Mouse (Mus musculus) embryonic facial prominence, embryonic 14.5 days (tissue): ENCODE data around the gene AA986860. TPM values are rescaled to one million over a fixed set of nuclear protein-coding genes. Genes with fewer than 3 reads are reported as not detected.

Experiments used
- ATAC-seq: fragments of 200-750 bp; cut with Nextera tagmentation; 2 replicates; pipeline ENCODE4 v1.8.0; 2017; ENCODE audit warnings: low read depth, moderate number of reproducible peaks, moderate TSS enrichment
- DNase-seq: peaks from one replicate; pipeline ENCODE4 v3.0.0-alpha.2; 2015; ENCODE audit warnings: low spot score
- H3K27ac ChIP-seq: fragments of 300-500 bp; sonication (generic); replicated peaks from 2 replicates; pipeline ENCODE4 v1.5.1; 2014; ENCODE audit warnings: low read depth, mild to moderate bottlenecking, low read length, moderate library complexity
- H3K27me3 ChIP-seq: fragments of 300-500 bp; sonication (generic); replicated peaks from 2 replicates; pipeline ENCODE4 v1.6.1; 2014; ENCODE audit warnings: low read length; ENCODE audit not compliant: control insufficient read depth, insufficient read depth
- H3K36me3 ChIP-seq: fragments of 300-500 bp; sonication (generic); 2 replicates; pipeline ENCODE4 v1.6.1; 2014; ENCODE audit warnings: low read length, mixed read lengths; ENCODE audit not compliant: control insufficient read depth, insufficient read depth
- H3K4me1 ChIP-seq: fragments of 300-500 bp; sonication (generic); 2 replicates; pipeline ENCODE4 v1.6.1; 2014; ENCODE audit warnings: antibody characterized with exemption, low read length; ENCODE audit not compliant: control insufficient read depth, insufficient read depth
- H3K4me2 ChIP-seq: fragments of 300-500 bp; sonication (generic); 2 replicates; pipeline ENCODE4 v1.6.1; 2014; ENCODE audit warnings: low read depth, mild to moderate bottlenecking, low read length, moderate library complexity, mixed read lengths
- H3K4me3 ChIP-seq: fragments of 300-500 bp; sonication (generic); 2 replicates; pipeline ENCODE4 v1.5.1; 2014; ENCODE audit warnings: low read depth, mild to moderate bottlenecking, low read length
- H3K9ac ChIP-seq: fragments of 300-500 bp; sonication (generic); 2 replicates; pipeline ENCODE4 v1.6.1; 2014; ENCODE audit warnings: low read depth, mild to moderate bottlenecking, low read length, moderate library complexity, mixed read lengths
- H3K9me3 ChIP-seq: fragments of 300-500 bp; sonication (generic); 2 replicates; pipeline ENCODE4 v1.6.1; 2016; ENCODE audit warnings: low read length; ENCODE audit not compliant: control insufficient read depth
- WGBS: fragments of 180-500 bp; shearing (Covaris S2); extraction: QIAGEN DNeasy Blood & Tissue Kit; methylation state at CpG from one replicate; pipeline ENCODE4 v1.1.7; 2014; 5-methylcytosine and 5-hydroxymethylcytosine counted together
- polyA plus RNA-seq: library from polyadenylated mRNA; unstranded; fragments of >200 nt; fragmentation: Nextera tagmentation; extraction: Ambion mirVana; gene quantifications from 2 replicates; pipeline ENCODE4 v1.2.1, GENCODE M21; 2014

Gene AA986860
- polyA plus RNA-seq, 1 experiment from 2014 or later, result 4.5 TPM

- 73% methylated on average over 7 of the region's 7 CpGs for WGBS
- Histone ChIP-seq H3K4me3 (no peak overlapping the region), H3K4me1 (no peaks in the 10 kb centered on the region), H3K9ac (no peak overlapping the region), H3K9me3 (no peaks in the 10 kb centered on the region), H3K4me2 (no peak overlapping the region), H3K27ac (no peak overlapping the region), H3K27me3 (no peaks in the 10 kb centered on the region), H3K36me3 (no peaks in the 10 kb centered on the region)
- 0 out of 2 replicates have a peak, but pooled peaks have one; percentile 37 for ATAC-seq
- DNase-seq, result peak; percentile 42
Measured at GRCm38 (mm10) chr1:130775691-130776331, 44.0 kb downstream of the AA986860 start.

- DNase-seq (no peak), ATAC-seq (no peak)
- WGBS, result 73% methylated on average over 1 of the region's 1 CpGs
- H3K36me3 ChIP-seq, result no peaks in the 10 kb centered on the region
- no peaks in the 10 kb centered on the region for H3K27me3 ChIP-seq
- H3K9me3 ChIP-seq, result no peaks in the 10 kb centered on the region
- no peaks in the 10 kb centered on the region for H3K4me1 ChIP-seq
- no peak overlapping the region for H3K4me3 ChIP-seq
- no peak overlapping the region for H3K4me2 ChIP-seq
- H3K9ac ChIP-seq, result no peak overlapping the region
- H3K27ac ChIP-seq, result no peak overlapping the region
Measured at GRCm38 (mm10) chr1:130776645-130777044, 44.9 kb downstream of the AA986860 start.

GRCm38 (mm10) chr1:130779867-130780266, 48.1 kb downstream of the AA986860 start:
- Histone ChIP-seq H3K9ac (no peak overlapping the region), H3K27ac (no peak overlapping the region), H3K4me3 (no peak overlapping the region), H3K9me3 (no peaks in the 10 kb centered on the region), H3K4me2 (no peak overlapping the region), H3K4me1 (no peaks in the 10 kb centered on the region), H3K36me3 (no peaks in the 10 kb centered on the region), H3K27me3 (no peaks in the 10 kb centered on the region)
- WGBS, result 89% methylated on average over 3 of the region's 3 CpGs
- DNase-seq, result no peak
- ATAC-seq, result no peak

GRCm38 (mm10) chr1:130784054-130784453, 52.3 kb downstream of the AA986860 start:
- no peaks in the 10 kb centered on the region for H3K4me1 ChIP-seq
- no peaks in the 10 kb centered on the region for H3K9me3 ChIP-seq
- no peak overlapping the region for H3K4me3 ChIP-seq
- 24% methylated on average over 4 of the region's 4 CpGs for whole genome bisulfite sequencing
- no peak overlapping the region for H3K9ac ChIP-seq
- peak; percentile 54 for DNase-seq
- no peak overlapping the region for H3K27ac ChIP-seq
- no peak for ATAC-seq
- H3K4me2 ChIP-seq, result no peak overlapping the region
- H3K36me3 ChIP-seq, result no peaks in the 10 kb centered on the region
- H3K27me3 ChIP-seq, result no peaks in the 10 kb centered on the region

GRCm38 (mm10) chr1:130787001-130787400, 55.2 kb downstream of the AA986860 start:
- Histone ChIP-seq H3K4me2 (no peak overlapping the region), H3K4me1 (no peaks in the 10 kb centered on the region), H3K9me3 (no peaks in the 10 kb centered on the region), H3K27me3 (no peaks in the 10 kb centered on the region), H3K4me3 (no peak overlapping the region), H3K36me3 (no peaks in the 10 kb centered on the region), H3K9ac (no peak overlapping the region), H3K27ac (no peak overlapping the region)
- 48% methylated on average over 2 of the region's 4 CpGs for WGBS
- no peak for DNase-seq
- no peak for ATAC-seq

- no peaks in the 10 kb centered on the region for H3K36me3 ChIP-seq
- 65% methylated on average over 3 of the region's 3 CpGs for WGBS
- no peak overlapping the region for H3K4me2 ChIP-seq
- no peaks in the 10 kb centered on the region for H3K27me3 ChIP-seq
- H3K4me3 ChIP-seq, result no peak overlapping the region
- no peak overlapping the region for H3K27ac ChIP-seq
- no peak for ATAC-seq
- H3K4me1 ChIP-seq, result no peaks in the 10 kb centered on the region
- no peak overlapping the region for H3K9ac ChIP-seq
- DNase-seq, result no peak
- no peaks in the 10 kb centered on the region for H3K9me3 ChIP-seq
Measured at GRCm38 (mm10) chr1:130789512-130790451, 58.0 kb downstream of the AA986860 start.

Other genes starting within 250 kb of the AA986860 start
- gene Zp3r, start 102.4 kb upstream of the AA986860 start, polyA plus RNA-seq, result not detected in 2 replicates
- not detected in 2 replicates for gene C4bp, start 70.3 kb upstream of the AA986860 start, polyA plus RNA-seq
- not detected in 2 replicates for gene Gm29427, start 16.2 kb upstream of the AA986860 start, polyA plus RNA-seq
- gene Yod1, start 14.6 kb upstream of the AA986860 start, polyA plus RNA-seq, result 5.8 and 6.9 TPM in 2 replicates
- 8.0 and 9.6 TPM in 2 replicates for gene Pfkfb2, start 2.7 kb upstream of the AA986860 start, polyA plus RNA-seq
- 0.13 and 0.22 TPM in 2 replicates for gene Fcamr, start 68.9 kb downstream of the AA986860 start, polyA plus RNA-seq
- gene Pigr, start 94.7 kb downstream of the AA986860 start, polyA plus RNA-seq, result not detected in 2 replicates
- gene Fcmr, start 133.7 kb downstream of the AA986860 start, polyA plus RNA-seq, result not detected in 2 replicates
- gene Il24, start 155.5 kb downstream of the AA986860 start, polyA plus RNA-seq, result not detected in 2 replicates
- not detected in 2 replicates for gene Il20, start 179.5 kb downstream of the AA986860 start, polyA plus RNA-seq
- gene Il19, start 208.1 kb downstream of the AA986860 start, polyA plus RNA-seq, result 0.21 and 0.25 TPM in 2 replicates